Mouse (Mus musculus) spleen, adult 2 months (tissue): ENCODE results near the gene Hnrnpk.

Experiments used
- CTCF ChIP-seq: fragments of 200-500 bp; IDR thresholded peaks from 2 replicates; pipeline ENCODE4 v1.5.1; 2011; ENCODE audit warnings: mild to moderate bottlenecking, inconsistent platforms; ENCODE audit not compliant: insufficient read depth, insufficient read length, insufficient replicate concordance; ENCODE audit errors: extremely low read depth
- POLR2A ChIP-seq: fragments of 200-500 bp; IDR thresholded peaks from 2 replicates; pipeline ENCODE4 v1.6.1; 2011; ENCODE audit warnings: low read depth, low read length, inconsistent platforms

DNA sequence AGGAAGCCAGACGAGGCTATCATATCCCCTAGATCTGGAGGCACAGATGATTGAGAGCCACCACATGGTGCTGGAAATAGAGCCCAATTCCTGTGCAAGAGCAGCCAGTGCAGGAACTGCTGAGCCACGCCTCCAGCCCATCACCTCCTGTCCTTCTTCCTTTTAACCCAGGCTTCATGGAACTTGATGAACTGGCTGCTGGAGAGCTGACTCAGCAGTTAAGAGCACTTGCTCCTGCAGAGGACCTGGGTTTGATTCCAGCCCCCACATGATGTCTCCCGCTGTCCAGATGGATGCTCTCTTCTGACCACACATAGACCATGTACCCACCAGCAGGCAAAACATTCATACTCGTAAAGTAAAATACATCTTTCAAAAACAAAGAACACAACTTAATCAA lies 34.3 kb downstream of the Hnrnpk start:
- TF ChIP-seq CTCF (no peak), POLR2A (no peak)
